Mouse (Mus musculus) lung, postnatal 36 days (tissue): Measurements from ENCODE around the gene Gabra4.
"Not testable (repeated sequence)": the region's sequence is repeated elsewhere in the genome, so short reads cannot be mapped to it uniquely, and the experiment has no call there.

ENCODE experiments used
- DNase-seq: peaks from one replicate; pipeline ENCODE4 v3.0.0; 2022; ENCODE audit warnings: mixed read lengths

Gabra4 gene

GRCm38 (mm10) chr5:71658115-71658497, at the start of gene Gabra4:
TSS of gene Gabra4 (minus strand) at chr5:71658308.
- no peak for DNase-seq

GRCm38 (mm10) chr5:71701273-71701614, 43.1 kb upstream of the Gabra4 start:
- no peak for DNase-seq

- no peak for DNase-seq
These were observed 42.6 kb upstream of the Gabra4 start for GRCm38 (mm10) chr5:71700468-71701272.

- DNase-seq = peak; percentile 9
These were observed 41.8 kb upstream of the Gabra4 start for GRCm38 (mm10) chr5:71699696-71700467.

- DNase-seq = no peak
These were observed 7.5 kb upstream of the Gabra4 start for GRCm38 (mm10) chr5:71665593-71665992.

- DNase-seq = peak; percentile 9
These were observed 510 bp downstream of the Gabra4 start, which contains the start of gene Gabrb1 for GRCm38 (mm10) chr5:71657482-71658114. TSS of gene Gabrb1 (plus strand) at chr5:71658113.

GRCm38 (mm10) chr5:71656771-71657170, 1.3 kb downstream of the Gabra4 start:
- no peak for DNase-seq

GRCm38 (mm10) chr5:71654056-71654455, 4.1 kb downstream of the Gabra4 start:
- DNase-seq = no peak

GRCm38 (mm10) chr5:71648108-71648507, 10.0 kb downstream of the Gabra4 start:
- DNase-seq = no peak

GRCm38 (mm10) chr5:71639804-71640203, 18.3 kb downstream of the Gabra4 start:
- DNase-seq = no peak

GRCm38 (mm10) chr5:71627820-71628219, 30.3 kb downstream of the Gabra4 start:
- no peak for DNase-seq

- DNase-seq = no peak
These were observed 41.4 kb downstream of the Gabra4 start for GRCm38 (mm10) chr5:71616734-71617133.

- DNase-seq = no peak
These were observed 43.8 kb downstream of the Gabra4 start for GRCm38 (mm10) chr5:71614311-71614710.

GRCm38 (mm10) chr5:71608735-71609134, 49.4 kb downstream of the Gabra4 start:
- DNase-seq = no peak

- DNase-seq = no peak
These were observed 51.2 kb downstream of the Gabra4 start for GRCm38 (mm10) chr5:71606907-71607306.

GRCm38 (mm10) chr5:71604128-71604690, 53.9 kb downstream of the Gabra4 start:
- no peak for DNase-seq

- DNase-seq = no peak
These were observed 62.8 kb downstream of the Gabra4 start for GRCm38 (mm10) chr5:71595321-71595720.

GRCm38 (mm10) chr5:71593745-71594255, 64.3 kb downstream of the Gabra4 start:
- DNase-seq = no peak

GRCm38 (mm10) chr5:71571646-71572237, 86.4 kb downstream of the Gabra4 start:
- peak; percentile 19 for DNase-seq

GRCm38 (mm10) chr5:71548079-71548478, 110.0 kb downstream of the Gabra4 start, which contains the start of gene Cox7b2:
TSS of gene Cox7b2 (minus strand) at chr5:71548205.
- DNase-seq = no peak

- peak; percentile 7 for DNase-seq
These were observed 112.6 kb downstream of the Gabra4 start for GRCm38 (mm10) chr5:71545554-71545953.

- DNase-seq = not testable (repeated sequence)
These were observed 132.6 kb downstream of the Gabra4 start for GRCm38 (mm10) chr5:71525486-71525885.
